Mouse (Mus musculus) NIH3T3 (cell line): Measurements from ENCODE around the gene Zfp758.
"Not testable (repeated sequence)": the region's sequence is repeated elsewhere in the genome, so short reads cannot be mapped to it uniquely, and the experiment has no call there.

Experiments used
- DNase-seq: peaks from one replicate; pipeline ENCODE4 v3.0.0-alpha.2; 2012; ENCODE audit warnings: low read depth

The Zfp758 gene

DNA sequence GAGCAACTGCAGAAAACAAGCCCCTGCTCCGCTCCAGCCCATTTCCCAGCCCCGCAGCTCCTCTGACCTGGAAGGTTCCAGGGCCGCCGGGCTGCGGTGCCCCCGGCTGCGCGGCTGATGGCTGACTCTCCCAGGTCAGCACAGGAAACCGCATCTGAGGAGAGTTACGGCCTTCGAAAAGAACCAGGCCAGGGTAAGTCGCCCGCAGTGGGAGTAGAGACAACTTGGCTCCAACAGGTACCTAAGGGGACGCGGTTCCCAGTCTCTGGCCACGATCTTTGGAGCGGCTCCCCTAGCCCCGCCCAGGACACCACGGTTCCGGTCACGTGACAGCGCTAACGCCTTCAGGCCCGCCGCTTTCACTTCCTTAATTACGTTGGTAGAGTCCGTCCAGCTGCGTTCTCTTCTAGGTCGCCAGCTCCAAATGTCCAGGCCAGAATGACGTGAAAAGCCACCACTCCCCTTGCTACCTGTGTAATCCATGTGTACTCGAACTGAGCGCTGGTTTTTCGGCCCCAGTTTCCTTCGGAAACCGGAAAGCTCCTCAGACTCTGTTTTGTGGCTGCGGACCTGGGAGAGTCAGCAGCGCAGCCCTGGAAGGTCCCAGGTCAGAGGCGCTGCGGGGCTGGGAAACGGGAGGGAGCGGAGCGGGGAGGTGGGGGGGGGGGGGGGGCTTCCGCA, at the start of gene Zfp758, which contains the start of gene Zfp944:
Zfp758 (plus strand) TSS at position 353 of the 681 bp plus-strand sequence.
Zfp944 (minus strand) TSS at position 300 of the 681 bp plus-strand sequence.
- DNase-seq: peak; percentile 62

DNA sequence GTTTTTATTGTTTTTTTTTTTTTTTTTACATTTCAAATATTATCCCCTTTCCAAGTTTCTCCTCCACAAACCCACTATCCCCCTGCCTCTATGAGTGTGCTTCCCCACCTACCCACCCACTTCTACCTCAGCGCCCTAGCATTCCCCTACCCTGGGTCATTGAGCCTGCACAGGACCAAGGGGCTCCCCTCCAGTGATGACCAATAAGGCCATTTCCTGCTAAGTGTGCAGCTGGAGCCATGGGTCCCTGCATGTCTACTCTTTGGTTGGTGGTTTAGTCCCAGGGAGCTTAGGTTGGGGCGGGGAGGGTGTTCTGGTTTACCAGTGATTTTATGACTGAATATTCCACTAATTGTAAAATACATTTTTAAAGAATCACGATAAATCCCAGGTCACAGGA, 47.0 kb upstream of the Zfp758 start:
- not testable (repeated sequence) for DNase-seq

GRCm38 (mm10) chr17:22314730-22315226, 46.5 kb upstream of the Zfp758 start, which contains the start of gene CT030661.1:
Gene CT030661.1 (minus strand): TSS chr17:22314837.
- DNase-seq: peak; percentile 99

DNA sequence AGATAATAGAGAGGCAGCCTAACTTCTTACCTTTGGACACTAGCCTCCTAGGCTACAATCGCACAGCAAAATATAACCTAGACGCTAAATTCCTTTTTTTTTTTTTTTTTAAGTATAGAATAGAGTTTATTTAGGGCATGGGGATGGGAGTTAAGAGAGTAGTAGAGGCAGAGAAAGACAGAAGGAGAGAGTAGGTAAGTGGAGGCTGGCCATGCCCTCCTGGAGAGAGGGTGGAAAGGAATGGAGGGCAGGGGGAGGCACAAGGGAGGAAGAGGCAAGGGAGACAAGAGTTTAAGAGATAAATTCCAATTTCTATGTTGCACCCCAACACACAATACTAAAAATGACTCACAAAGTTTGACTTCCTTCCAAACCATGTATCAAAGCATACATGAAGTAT, 46.0 kb upstream of the Zfp758 start:
- DNase-seq: peak; percentile 22

- DNase-seq: peak; percentile 57
Observed at GRCm38 (mm10) chr17:22352794-22353193, 8.5 kb upstream of the Zfp758 start.

DNA sequence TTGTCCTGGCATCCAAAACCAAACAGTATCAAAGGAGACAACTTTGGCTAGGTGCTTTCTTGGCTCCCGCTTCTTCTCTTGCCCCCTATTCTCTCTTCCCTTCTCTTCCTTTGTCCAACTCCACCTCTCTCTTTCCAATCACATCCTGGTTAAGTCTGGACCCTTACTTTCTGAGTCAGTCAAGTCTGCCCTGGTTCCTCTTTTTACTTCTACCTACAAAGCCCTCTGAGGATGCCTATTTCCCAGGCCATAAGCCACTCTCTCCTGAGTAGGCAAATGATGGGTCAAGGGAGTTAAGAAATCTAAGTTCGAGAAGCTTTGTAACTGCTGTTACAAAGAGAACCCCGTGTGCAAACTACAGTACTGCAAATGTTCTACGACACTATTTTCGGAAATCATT, 681 bp upstream of the Zfp758 start:
- peak; percentile 10 for DNase-seq

DNA sequence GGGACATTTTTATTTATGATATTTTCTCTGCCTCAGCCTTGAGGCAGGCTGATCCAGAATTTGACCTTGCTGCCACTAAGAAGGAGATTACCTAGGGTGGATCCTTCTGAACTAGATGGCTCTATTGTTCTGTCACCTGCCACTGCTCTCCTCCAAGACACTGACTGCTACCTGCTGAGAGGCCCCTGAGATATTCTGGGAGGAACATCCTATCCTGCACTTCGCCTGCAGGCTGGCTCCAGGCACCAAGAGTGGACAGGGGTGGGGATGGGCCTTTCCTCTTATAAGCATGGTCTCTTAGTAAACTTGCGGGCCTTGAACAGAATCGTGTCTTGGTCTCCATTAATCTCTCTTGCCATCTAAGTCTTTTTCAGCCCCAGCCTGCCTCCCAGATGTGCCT, 2.6 kb downstream of the Zfp758 start:
- DNase-seq: no peak

DNA sequence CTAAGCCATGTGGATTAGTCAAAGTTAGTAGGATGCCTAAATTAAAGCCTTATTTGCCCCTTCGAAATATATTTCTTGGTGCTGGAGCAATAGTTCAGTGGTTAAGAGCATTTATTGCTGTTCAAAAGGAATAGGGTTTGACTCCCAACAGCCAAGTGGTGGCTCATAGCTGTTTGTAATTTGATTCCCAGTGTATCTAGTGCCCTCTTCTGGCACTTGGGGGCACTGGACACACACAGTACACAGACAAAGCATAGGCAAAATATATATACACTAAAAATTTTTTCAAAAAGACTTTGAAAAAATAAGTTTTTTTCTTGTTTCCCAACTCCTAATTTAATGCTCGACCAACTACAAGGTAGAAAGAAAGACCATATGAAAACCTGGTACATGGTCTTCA, 49.5 kb downstream of the Zfp758 start:
- peak; percentile 68 for DNase-seq

GRCm38 (mm10) chr17:22417510-22417909, 56.3 kb downstream of the Zfp758 start:
- peak; percentile 83 for DNase-seq

- peak; percentile 83 for DNase-seq
Observed at GRCm38 (mm10) chr17:22423952-22424617, 62.8 kb downstream of the Zfp758 start, which contains the start of gene Zfp946. Gene Zfp946 (plus strand): TSS chr17:22424222.

GRCm38 (mm10) chr17:22424636-22425354, 63.5 kb downstream of the Zfp758 start:
- peak; percentile 29 for DNase-seq
